Mouse (Mus musculus): ENCODE results near the gene Kif23. TPM values are rescaled to one million over a fixed set of nuclear protein-coding genes. Genes with fewer than 3 reads are reported as not detected.

The Kif23 gene
- polyA plus RNA-seq, 1 experiment from 2014 or later = 118 TPM

Other genes with a start within 250 kb of the Kif23 start
- gene Rplp1, start 32.2 kb downstream of the Kif23 start, polyA plus RNA-seq (2016; fragmentation: Nextera tagmentation; extraction: Ambion mirVana) = 1,152 and 1,189 TPM in 2 replicates
- gene Paqr5, start 80.1 kb upstream of the Kif23 start, polyA plus RNA-seq (2016; fragmentation: Nextera tagmentation; extraction: Ambion mirVana) = 1.2 TPM in 2 replicates
- 26.6 and 26.8 TPM in 2 replicates for gene Glce, start 175.9 kb upstream of the Kif23 start, polyA plus RNA-seq (2016; fragmentation: Nextera tagmentation; extraction: Ambion mirVana)

Data from embryonic facial prominence, embryonic 10.5 days (tissue).